Mouse (Mus musculus) brain, embryonic 18.5 days (tissue): Measurements from ENCODE around the gene Med12l.

ENCODE experiments used
- DNase-seq: peaks from one replicate; pipeline ENCODE4 v3.0.0-alpha.2; 2012; ENCODE audit warnings: low read depth, low spot score

Med12l gene

GRCm38 (mm10) chr3:59182129-59182528 lies 176.5 kb downstream of the Med12l start:
- no peak for DNase-seq

GRCm38 (mm10) chr3:59185662-59186061 lies 180.0 kb downstream of the Med12l start:
- no peak for DNase-seq

- DNase-seq, result no peak
Measured at GRCm38 (mm10) chr3:59187336-59187735, 181.7 kb downstream of the Med12l start.

GRCm38 (mm10) chr3:59191674-59192073 lies 186.0 kb downstream of the Med12l start:
- no peak for DNase-seq

GRCm38 (mm10) chr3:59194099-59194498 lies 188.5 kb downstream of the Med12l start:
- no peak for DNase-seq

GRCm38 (mm10) chr3:59194938-59195337 lies 189.3 kb downstream of the Med12l start, which contains the start of gene Gpr87:
Gene Gpr87, minus strand, starts transcription at chr3:59195104.
- DNase-seq, result no peak

- DNase-seq, result no peak
Measured at GRCm38 (mm10) chr3:59197329-59197948, 191.8 kb downstream of the Med12l start.

GRCm38 (mm10) chr3:59203802-59204520 lies 198.3 kb downstream of the Med12l start:
- no peak for DNase-seq

GRCm38 (mm10) chr3:59204719-59205503 lies 199.3 kb downstream of the Med12l start:
- no peak for DNase-seq

GRCm38 (mm10) chr3:59205941-59206340 lies 200.3 kb downstream of the Med12l start:
- no peak for DNase-seq

GRCm38 (mm10) chr3:59208650-59209548 lies 203.3 kb downstream of the Med12l start:
- DNase-seq, result peak; percentile 20

- DNase-seq, result no peak
Measured at GRCm38 (mm10) chr3:59210089-59210488, 204.5 kb downstream of the Med12l start.

- no peak for DNase-seq
Measured at GRCm38 (mm10) chr3:59210727-59211126, 205.1 kb downstream of the Med12l start, which contains the start of gene P2ry13. Gene P2ry13, minus strand, starts transcription at chr3:59210882.

- no peak for DNase-seq
Measured at GRCm38 (mm10) chr3:59211784-59212183, 206.2 kb downstream of the Med12l start.

GRCm38 (mm10) chr3:59212404-59212803 lies 206.8 kb downstream of the Med12l start:
- DNase-seq, result no peak

- DNase-seq, result no peak
Measured at GRCm38 (mm10) chr3:59217211-59217610, 211.6 kb downstream of the Med12l start.

GRCm38 (mm10) chr3:59219326-59219725 lies 213.7 kb downstream of the Med12l start:
- DNase-seq, result no peak

- no peak for DNase-seq
Measured at GRCm38 (mm10) chr3:59222303-59222702, 216.7 kb downstream of the Med12l start.

GRCm38 (mm10) chr3:59225411-59225810 lies 219.8 kb downstream of the Med12l start:
- no peak for DNase-seq

- no peak for DNase-seq
Measured at GRCm38 (mm10) chr3:59227696-59228095, 222.1 kb downstream of the Med12l start.
